In the genomic region with DNA sequence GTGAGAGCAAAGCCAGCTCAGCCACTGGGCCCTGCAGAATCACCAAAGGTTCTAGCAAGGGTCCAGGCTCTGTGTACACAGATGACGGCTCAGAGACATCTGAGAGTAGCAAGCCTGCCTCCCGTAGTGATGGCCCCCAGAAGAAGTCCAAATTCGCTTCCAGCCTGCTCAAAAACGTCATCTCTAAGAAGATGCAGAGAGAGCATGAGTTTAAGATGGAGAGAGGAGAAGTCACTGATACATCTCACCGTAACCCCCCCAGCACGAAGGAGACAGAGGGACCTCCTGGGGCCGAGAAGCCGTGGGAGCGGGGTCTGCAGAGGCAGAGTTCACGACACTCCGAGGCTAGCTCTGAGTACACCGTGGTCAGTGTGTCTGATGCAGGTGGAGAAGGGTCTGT, we compare ENCODE assay signal across 11 mouse cellular contexts. TPM values are rescaled to one million over a fixed set of nuclear protein-coding genes. Genes with fewer than 3 reads are reported as not detected.
DNase-seq lines count a peak whose midpoint lies in the region; ATAC-seq and TF ChIP-seq lines count a peak whose summit lies in the region.
"Had no signal": no experiment of that assay in that cellular context is flagged by ENCODE, and none has a peak within 500 bp of the region (broad histone marks: within the 10 kb centered on the region; RNA-seq: fewer than 3 reads in every experiment).

A gene (minus strand): TSS at position 101 of the 400 bp plus-strand sequence.

- ATAC-seq in heart, embryonic 15.5 days (replicated peaks; ENCODE audit: insufficient number of reproducible peaks, insufficient read depth, low FRiP score, low read depth), result no peak
- ATAC-seq in limb, embryonic 13.5 days (ENCODE audit: low FRiP score, low read depth), result no peak

- no peak for DNase-seq in cerebellum, adult 2 months
- no peak for DNase-seq in cerebellum, postnatal 10 days
- DNase-seq in heart, adult 9 months (ENCODE audit: low spot score in 2 of 2), result no peak
- no peak for DNase-seq in frontal cortex, postnatal 14 days (ENCODE audit: low spot score in 2 of 2)
- no peak for DNase-seq in right cerebral cortex, postnatal 36 days (ENCODE audit: low spot score in 2 of 2)
- DNase-seq: adrenal gland, postnatal 36 days; kidney, adult 2 months had no signal

- H3K9ac ChIP-seq in heart, embryonic 15.5 days, result peak within 1 kb of the TSS; percentile 65
- H3K9ac ChIP-seq in limb, embryonic 13.5 days, result no peak within 1 kb of the TSS
- H3K9ac ChIP-seq: liver, embryonic 14.5 days had no signal

- WGBS in cerebellum, adult 2 months, result 95% methylated on average over 12 of the region's 12 CpGs
- 85% methylated on average over 12 of the region's 12 CpGs for WGBS in heart, embryonic 15.5 days
- 90% methylated on average over 12 of the region's 12 CpGs for WGBS in limb, embryonic 13.5 days

- no peak for TF ChIP-seq CTCF in cerebellum, adult 2 months (IDR thresholded peaks at IDR 0.05; ENCODE audit: borderline replicate concordance, insufficient read depth, low read depth, low read length)
- no peak for TF ChIP-seq CTCF in C2C12 (IDR thresholded peaks at IDR 0.05; ENCODE audit: control insufficient read depth, insufficient read depth, insufficient read length)

- peak within 1 kb of the TSS; percentile 76 for H3K4me2 ChIP-seq in heart, embryonic 15.5 days
- H3K4me2 ChIP-seq in limb, embryonic 13.5 days (replicated peaks), result peak within 1 kb of the TSS; percentile 3

- H3K4me1 ChIP-seq in cerebellum, adult 2 months (ENCODE audit: control insufficient read depth, insufficient read depth, low read length), result peaks cover 11% of the 10 kb centered on the region; the same call in 1 of the 2 replicates
- peaks cover 23% of the 10 kb centered on the region for H3K4me1 ChIP-seq in heart, embryonic 15.5 days (replicated peaks)
- peaks cover 26% of the 10 kb centered on the region for H3K4me1 ChIP-seq in limb, embryonic 13.5 days

- no peaks in the 10 kb centered on the region for H3K36me3 ChIP-seq in heart, embryonic 15.5 days
- H3K36me3 ChIP-seq in C2C12 (ENCODE audit: control insufficient read depth, insufficient read depth), result peaks cover 22% of the 10 kb centered on the region
- H3K36me3 ChIP-seq in limb, embryonic 13.5 days, result no peaks in the 10 kb centered on the region

- H3K9me3 ChIP-seq in heart, embryonic 15.5 days (replicated peaks), result no peaks in the 10 kb centered on the region
- no peaks in the 10 kb centered on the region for H3K9me3 ChIP-seq in limb, embryonic 13.5 days

- H3K79me2 ChIP-seq in C2C12 (ENCODE audit: control insufficient read depth, insufficient read depth), result peaks cover 77% of the 10 kb centered on the region

- TF ChIP-seq POLR2A in cerebellum, adult 2 months (IDR thresholded peaks at IDR 0.05; ENCODE audit: borderline replicate concordance, insufficient read depth, low read length), result no peak

- peak within 1 kb of the TSS; percentile 1 for H3K4me3 ChIP-seq in cerebellum, adult 2 months (replicated peaks; ENCODE audit: insufficient read depth, low read depth, low read length)
- peak within 1 kb of the TSS; percentile 53 for H3K4me3 ChIP-seq in heart, embryonic 15.5 days
- H3K4me3 ChIP-seq in C2C12 (ENCODE audit: insufficient read depth, poor library complexity, severe bottlenecking), result peak within 1 kb of the TSS; percentile 51
- H3K4me3 ChIP-seq in limb, embryonic 13.5 days, result peak within 1 kb of the TSS; percentile 7

- H3K79me3 ChIP-seq in C2C12 (ENCODE audit: low read depth), result peaks cover 67% of the 10 kb centered on the region

- no peaks in the 10 kb centered on the region for H3K27me3 ChIP-seq in cerebellum, adult 2 months (ENCODE audit: control insufficient read depth, insufficient read depth, low read length)
- H3K27me3 ChIP-seq in heart, embryonic 15.5 days, result no peaks in the 10 kb centered on the region
- H3K27me3 ChIP-seq in C2C12 (ENCODE audit: control insufficient read depth, insufficient read depth, insufficient read length), result no peaks in the 10 kb centered on the region
- H3K27me3 ChIP-seq in limb, embryonic 13.5 days, result no peaks in the 10 kb centered on the region

- no peak within 1 kb of the TSS for H3K27ac ChIP-seq in cerebellum, adult 2 months (ENCODE audit: insufficient read depth, low read length)
- peak within 1 kb of the TSS; percentile 96 for H3K27ac ChIP-seq in heart, embryonic 15.5 days
- H3K27ac ChIP-seq in limb, embryonic 13.5 days, result no peak within 1 kb of the TSS
- H3K27ac ChIP-seq: liver, embryonic 14.5 days had no signal

- peak within 1 kb of the TSS; percentile 82 for H3ac ChIP-seq in C2C12 (ENCODE audit: control insufficient read depth, insufficient read length, low read depth)

TF ChIP-seq in C2C12, 6 proteins besides CTCF, POLR2A, EP300 and RAD21:
- TF ChIP-seq MYOD1 (IDR thresholded peaks at IDR 0.05; ENCODE audit: control insufficient read depth, insufficient read length, low read depth) (no peak), CEBPB (IDR thresholded peaks at IDR 0.05; ENCODE audit: low read depth) (no peak), MYOG (IDR thresholded peaks at IDR 0.05; ENCODE audit: control insufficient read depth, extremely low read depth, insufficient read length) (no peak), MAX (IDR thresholded peaks at IDR 0.05) (no peak)

RNA-seq across cellular contexts. Expression of the gene that starts here (rescaled TPM):
- polyA plus RNA-seq in cerebellum, adult 2 months (2012; rRNA removed), result 0.08 and 0.10 TPM in 2 replicates
- polyA plus RNA-seq in heart, embryonic 15.5 days (2015; fragmentation: Nextera tagmentation; extraction: Ambion mirVana), result 0.47 and 0.58 TPM in 2 replicates
- 0.16 TPM for polyA plus RNA-seq in C2C12 (2012; fragmentation: generic; extraction: Trizol)
- 0.09 TPM in 1 of 2 replicates, not detected in the other for polyA plus RNA-seq in limb, embryonic 13.5 days (2015; fragmentation: Nextera tagmentation; extraction: Ambion mirVana)
- polyA plus RNA-seq: kidney, adult 2 months; liver, embryonic 14.5 days had no signal

Comparison
In these comparisons a context has a peak if more than half of its experiments do, and no peak if none do; other contexts are left out.
1. H3K4me3 ChIP-seq: peak in every context shown above with its lines; median percentile 53 in heart, embryonic 15.5 days; 51 in C2C12; 7 in limb, embryonic 13.5 days; 1 in cerebellum, adult 2 months.